Mouse (Mus musculus) C2C12 (cell line): ENCODE measurements at regions not wholly inside any gene's neighbourhood (a gene's known extent, or its start where the extent isn't known, plus 50 kb on each side); places are given as distances from the start of the nearest gene placed in this dataset.

Source experiments
- H3K27me3 ChIP-seq: one replicate; pipeline ENCODE4 v1.6.1; 2011; ENCODE audit not compliant: control insufficient read depth, insufficient read depth, insufficient read length
- H3K36me3 ChIP-seq: one replicate; pipeline ENCODE4 v1.6.1; 2011; ENCODE audit not compliant: control insufficient read depth, insufficient read depth
- H3K4me3 ChIP-seq: one replicate; pipeline ENCODE4 v1.5.1; 2011; ENCODE audit warnings: mild to moderate bottlenecking, control low read depth; ENCODE audit not compliant: poor library complexity, insufficient read depth, severe bottlenecking
- H3K79me2 ChIP-seq: one replicate; pipeline ENCODE4 v1.6.1; 2011; ENCODE audit not compliant: control insufficient read depth, insufficient read depth
- H3K79me3 ChIP-seq: one replicate; pipeline ENCODE4 v1.6.1; 2011; ENCODE audit warnings: low read depth, control low read depth
- H3ac ChIP-seq: one replicate; pipeline ENCODE3; 2011; ENCODE audit warnings: low read depth; ENCODE audit not compliant: control insufficient read depth, insufficient read length
- CEBPB ChIP-seq: IDR thresholded peaks from one replicate; pipeline ENCODE4 v1.6.1; 2011; ENCODE audit warnings: low read depth, mild to moderate bottlenecking, control low read depth, moderate library complexity
- CTCF ChIP-seq: IDR thresholded peaks from one replicate; pipeline ENCODE4 v1.5.1; 2011; ENCODE audit not compliant: control insufficient read depth, insufficient read depth, insufficient read length
- FOSL1 ChIP-seq: IDR thresholded peaks from one replicate; pipeline ENCODE4 v1.8.0; 2011; ENCODE audit warnings: mild to moderate bottlenecking, low read length; ENCODE audit not compliant: poor library complexity, insufficient read depth, severe bottlenecking
- MAX ChIP-seq: IDR thresholded peaks from one replicate; pipeline ENCODE4 v1.6.1; 2011; ENCODE audit warnings: mild to moderate bottlenecking, control low read depth
- MYOD1 ChIP-seq: IDR thresholded peaks from one replicate; pipeline ENCODE4 v1.6.1; 2011; ENCODE audit warnings: low read depth; ENCODE audit not compliant: control insufficient read depth, insufficient read length
- MYOG ChIP-seq: IDR thresholded peaks from one replicate; pipeline ENCODE4 v1.6.1; 2011; ENCODE audit not compliant: control insufficient read depth, insufficient read length; ENCODE audit errors: extremely low read depth
- USF1 ChIP-seq: IDR thresholded peaks from one replicate; pipeline ENCODE4 v1.6.1; 2011; ENCODE audit warnings: low read depth, mild to moderate bottlenecking, control low read depth, moderate library complexity

DNA sequence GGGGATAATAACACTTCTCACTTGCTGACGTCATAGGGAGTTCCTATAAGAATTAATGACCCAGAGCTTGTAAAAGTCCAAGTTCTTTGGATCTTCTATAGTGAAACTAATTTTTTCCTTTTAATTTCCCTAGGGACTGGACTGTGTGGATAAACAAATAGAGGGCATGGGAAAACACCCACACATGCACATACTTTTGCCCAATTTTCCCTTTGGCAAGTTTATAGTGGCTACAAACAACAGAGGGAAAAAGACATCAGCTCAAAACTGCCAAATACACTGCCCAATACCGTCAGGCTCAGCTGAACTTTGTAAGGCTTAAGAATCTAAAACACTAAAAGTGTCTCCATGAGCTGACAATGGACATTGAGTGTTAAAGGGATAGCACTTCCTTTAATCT, 420.1 kb upstream of the Jag1 start:
- H3K79me3 ChIP-seq = no peaks in the 10 kb centered on the region

DNA sequence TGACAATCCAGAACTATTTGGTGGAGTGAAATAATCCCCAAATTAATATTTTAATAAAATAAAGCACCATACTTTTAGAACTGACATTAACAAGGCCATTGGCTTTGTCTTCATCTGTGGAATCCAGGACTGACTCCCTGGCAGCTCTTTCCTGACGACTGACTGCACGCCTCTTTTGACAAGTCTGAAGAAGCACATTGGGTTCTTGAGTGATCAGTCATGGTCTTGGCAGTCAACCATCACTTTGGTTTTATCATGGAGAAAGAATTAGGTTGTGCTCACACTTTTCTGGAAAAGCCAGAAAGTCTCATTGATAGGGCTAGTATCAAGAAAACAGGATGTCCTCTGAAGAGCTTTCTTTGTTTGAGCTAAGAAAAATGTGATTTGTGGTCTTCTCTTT, 399.8 kb upstream of the Jag1 start:
- no peak for TF ChIP-seq FOSL1
- no peak for TF ChIP-seq CEBPB
- TF ChIP-seq MAX = no peak
- no peak for TF ChIP-seq MYOG
- TF ChIP-seq USF1 = no peak
- no peak for TF ChIP-seq MYOD1
- no peak for TF ChIP-seq CTCF
- no peak overlapping the region for H3ac ChIP-seq
- no peaks in the 10 kb centered on the region for H3K79me3 ChIP-seq
- no peaks in the 10 kb centered on the region for H3K79me2 ChIP-seq
- no peak overlapping the region for H3K4me3 ChIP-seq
- no peaks in the 10 kb centered on the region for H3K27me3 ChIP-seq
- H3K36me3 ChIP-seq = no peaks in the 10 kb centered on the region

More for the DNA sequence above, 420.1 kb upstream of the Jag1 start:
- Histone ChIP-seq H3ac (no peak overlapping the region), H3K79me2 (no peaks in the 10 kb centered on the region), H3K4me3 (no peak overlapping the region), H3K27me3 (no peaks in the 10 kb centered on the region), H3K36me3 (no peaks in the 10 kb centered on the region)
- no peak for TF ChIP-seq USF1
- no peak for TF ChIP-seq MAX
- no peak for TF ChIP-seq MYOD1
- TF ChIP-seq FOSL1 = no peak
- TF ChIP-seq MYOG = no peak

DNA sequence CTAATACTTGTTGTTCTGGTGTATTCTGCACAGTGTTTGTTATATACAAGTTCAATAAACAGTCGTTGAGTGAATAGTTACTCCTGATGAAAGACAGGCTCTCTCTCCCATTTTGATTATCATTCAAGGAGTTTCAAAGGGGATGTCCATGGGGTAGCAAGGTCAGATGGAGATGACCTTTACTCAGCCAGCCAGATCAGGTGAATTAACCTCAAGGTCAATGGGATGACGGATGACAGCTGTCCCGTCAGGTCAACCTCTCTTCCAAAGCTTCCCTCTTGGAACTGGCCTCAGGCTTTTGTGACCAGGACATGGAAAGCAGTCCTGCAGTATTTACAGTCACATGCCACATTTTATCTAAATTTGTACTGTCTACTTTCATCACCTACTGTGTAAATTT, 398.6 kb upstream of the Jag1 start:
- Histone ChIP-seq H3ac (no peak overlapping the region), H3K36me3 (no peaks in the 10 kb centered on the region), H3K4me3 (no peak overlapping the region), H3K79me3 (no peaks in the 10 kb centered on the region), H3K79me2 (no peaks in the 10 kb centered on the region), H3K27me3 (no peaks in the 10 kb centered on the region)
- TF ChIP-seq MYOD1 (no peak), CTCF (no peak), MYOG (no peak), CEBPB (no peak)

DNA sequence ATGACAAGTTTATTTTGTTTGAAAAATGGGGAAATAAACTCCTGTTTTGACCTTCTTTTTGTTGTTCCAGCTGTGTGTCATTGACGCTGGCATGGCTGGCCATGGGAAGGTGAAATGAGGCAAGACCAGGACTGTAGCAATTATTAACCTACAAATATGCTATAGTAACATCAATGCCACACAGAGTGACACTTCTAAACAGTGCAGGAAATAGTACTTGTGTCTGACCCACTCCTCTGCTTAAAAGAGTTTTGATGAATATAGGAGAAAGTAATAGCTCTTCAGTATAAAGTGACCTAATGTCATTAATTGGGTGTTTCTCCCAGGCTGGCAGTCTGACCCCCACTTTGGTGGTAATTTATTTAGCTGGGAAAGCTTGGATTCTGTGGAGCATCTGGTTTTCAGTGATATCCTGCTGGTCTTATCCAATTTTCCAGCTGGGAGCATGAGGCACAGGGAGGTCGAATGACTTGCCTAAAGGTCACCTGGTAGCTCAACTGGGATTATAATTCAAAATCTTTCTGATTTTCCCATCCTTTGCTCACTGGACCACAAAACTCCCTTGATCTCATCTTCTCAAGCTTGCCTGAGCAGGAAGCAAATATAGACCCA, 397.6 kb upstream of the Jag1 start:
- TF ChIP-seq MAX = no peak
- no peak for TF ChIP-seq FOSL1
- TF ChIP-seq CEBPB = no peak
- TF ChIP-seq MYOG = no peak
- TF ChIP-seq MYOD1 = no peak
- TF ChIP-seq USF1 = no peak
- no peak for TF ChIP-seq CTCF
- Histone ChIP-seq H3K79me3 (no peaks in the 10 kb centered on the region), H3K27me3 (no peaks in the 10 kb centered on the region), H3K4me3 (no peak overlapping the region), H3K79me2 (no peaks in the 10 kb centered on the region), H3ac (no peak overlapping the region), H3K36me3 (no peaks in the 10 kb centered on the region)

DNA sequence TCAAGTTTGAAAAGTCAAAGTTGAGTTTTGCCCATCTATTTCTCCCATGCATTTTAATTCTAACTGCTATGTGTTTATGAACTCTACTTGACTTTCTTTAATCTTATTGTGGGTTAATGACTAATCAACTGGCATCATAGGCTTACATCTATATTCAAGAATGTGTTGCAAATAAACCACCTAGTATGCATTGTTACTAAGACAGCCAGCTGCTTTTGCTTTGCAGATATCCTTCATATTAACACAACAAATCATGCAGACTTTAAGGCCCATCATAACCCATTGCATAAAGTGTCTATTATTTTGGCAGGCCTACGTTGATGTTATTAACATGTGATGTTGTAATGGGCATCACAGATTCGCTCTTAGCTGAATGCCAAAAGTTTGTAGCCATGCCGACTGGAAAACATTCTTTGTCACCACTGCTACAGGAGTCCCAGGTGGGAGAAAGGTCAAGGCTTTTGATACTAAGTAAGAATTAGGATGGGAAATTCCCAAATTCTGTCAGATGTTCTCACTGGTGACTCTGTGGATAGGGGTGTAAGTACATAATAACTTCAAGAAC, 394.3 kb upstream of the Jag1 start:
- TF ChIP-seq CTCF (no peak), CEBPB (no peak), MAX (no peak), FOSL1 (no peak), MYOD1 (no peak), USF1 (no peak), MYOG (no peak)
- no peaks in the 10 kb centered on the region for H3K79me3 ChIP-seq
- H3K79me2 ChIP-seq = no peaks in the 10 kb centered on the region
- no peaks in the 10 kb centered on the region for H3K27me3 ChIP-seq
- no peak overlapping the region for H3K4me3 ChIP-seq
- no peak overlapping the region for H3ac ChIP-seq
- no peaks in the 10 kb centered on the region for H3K36me3 ChIP-seq

DNA sequence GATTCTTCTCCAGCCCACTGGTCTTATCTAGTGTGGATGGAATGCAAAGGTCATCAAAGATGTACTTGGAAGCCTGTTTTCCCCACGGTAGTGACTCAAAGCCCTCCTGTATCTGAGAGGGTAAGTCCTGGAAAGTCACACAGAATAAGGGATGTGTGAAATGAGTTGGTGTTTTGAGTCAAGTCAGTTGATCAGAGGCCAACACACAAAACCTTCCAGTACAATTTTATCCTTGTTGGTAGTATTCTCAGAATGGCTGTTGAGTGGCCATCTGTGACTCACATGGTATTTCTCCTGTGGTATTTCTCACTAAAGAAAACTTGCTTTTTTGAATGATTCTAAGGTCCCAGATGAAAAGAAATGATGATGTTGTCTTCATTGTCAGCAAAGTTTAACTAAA, 384.8 kb upstream of the Jag1 start:
- Histone ChIP-seq H3K79me2 (no peaks in the 10 kb centered on the region), H3K27me3 (no peaks in the 10 kb centered on the region), H3K4me3 (no peak overlapping the region), H3K36me3 (no peaks in the 10 kb centered on the region), H3K79me3 (no peaks in the 10 kb centered on the region), H3ac (no peak overlapping the region)
- TF ChIP-seq USF1 = no peak
